Mouse (Mus musculus) lung, embryonic 15.5 days (tissue): ENCODE measurements at regions not wholly inside any gene's neighbourhood (a gene's known extent, or its start where the extent isn't known, plus 50 kb on each side); places are given as distances from the start of the nearest gene placed in this dataset.

Source experiments
- ATAC-seq: fragments of 200-750 bp; cut with Nextera tagmentation; 2 replicates; pipeline ENCODE4 v1.8.0; 2017; ENCODE audit warnings: moderate number of reproducible peaks, borderline replicate concordance; ENCODE audit not compliant: low FRiP score, low TSS enrichment; ENCODE audit errors: extremely low read depth
- H3K27ac ChIP-seq: fragments of 300-500 bp; sonication (generic); 2 replicates; pipeline ENCODE4 v1.5.1; 2015; ENCODE audit warnings: moderate library complexity, mild to moderate bottlenecking, inconsistent platforms
- H3K27me3 ChIP-seq: fragments of 300-500 bp; sonication (generic); 2 replicates; pipeline ENCODE4 v1.6.1; 2015; ENCODE audit warnings: inconsistent platforms
- H3K36me3 ChIP-seq: fragments of 300-500 bp; sonication (generic); 2 replicates; pipeline ENCODE4 v1.6.1; 2015; ENCODE audit warnings: inconsistent platforms
- H3K4me1 ChIP-seq: fragments of 300-500 bp; sonication (generic); 2 replicates; pipeline ENCODE4 v1.6.1; 2015; ENCODE audit warnings: inconsistent platforms
- H3K4me2 ChIP-seq: fragments of 300-500 bp; sonication (generic); 2 replicates; pipeline ENCODE4 v1.6.1; 2015; ENCODE audit warnings: inconsistent platforms, mild to moderate bottlenecking, moderate library complexity
- H3K4me3 ChIP-seq: fragments of 300-500 bp; sonication (generic); 2 replicates; pipeline ENCODE4 v1.5.1; 2015; ENCODE audit warnings: mild to moderate bottlenecking, inconsistent platforms
- H3K9ac ChIP-seq: fragments of 300-500 bp; sonication (generic); 2 replicates; pipeline ENCODE4 v1.6.1; 2015; ENCODE audit warnings: inconsistent platforms
- H3K9me3 ChIP-seq: fragments of 300-500 bp; sonication (generic); 2 replicates; pipeline ENCODE4 v1.6.1; 2016; ENCODE audit warnings: inconsistent platforms
- WGBS: fragments of 180-500 bp; shearing (Covaris S2); methylation state at CpG from one replicate; pipeline ENCODE4 v1.1.7; 2015; 5-methylcytosine and 5-hydroxymethylcytosine counted together

GRCm38 (mm10) chr10:117443426-117444350 lies 63.9 kb upstream of the Cpsf6 start:
- Histone ChIP-seq H3K9ac (no peak overlapping the region), H3K36me3 (no peaks in the 10 kb centered on the region), H3K27me3 (no peaks in the 10 kb centered on the region), H3K9me3 (no peaks in the 10 kb centered on the region), H3K27ac (no peak overlapping the region), H3K4me2 (no peak overlapping the region), H3K4me3 (no peak overlapping the region), H3K4me1 (no peaks in the 10 kb centered on the region)
- 83% methylated on average over 4 of the region's 4 CpGs for WGBS
- ATAC-seq = no peak

- no peak overlapping the region for H3K4me2 ChIP-seq
- ATAC-seq = no peak
- no peak overlapping the region for H3K27ac ChIP-seq
- H3K9ac ChIP-seq = no peak overlapping the region
- H3K27me3 ChIP-seq = no peaks in the 10 kb centered on the region
- no peaks in the 10 kb centered on the region for H3K9me3 ChIP-seq
- H3K4me1 ChIP-seq = no peaks in the 10 kb centered on the region
- H3K36me3 ChIP-seq = no peaks in the 10 kb centered on the region
- no peak overlapping the region for H3K4me3 ChIP-seq
- WGBS = 85% methylated on average over 17 of the region's 17 CpGs
Observed at GRCm38 (mm10) chr10:117441979-117442803, 62.4 kb upstream of the Cpsf6 start.

- H3K4me3 ChIP-seq = no peak overlapping the region
- no peaks in the 10 kb centered on the region for H3K9me3 ChIP-seq
- whole genome bisulfite sequencing = 45% methylated on average over 24 of the region's 24 CpGs
- no peak overlapping the region for H3K4me2 ChIP-seq
- no peak overlapping the region for H3K27ac ChIP-seq
- peaks cover 7% of the 10 kb centered on the region; the same call in 1 of the 2 replicates for H3K4me1 ChIP-seq
- H3K9ac ChIP-seq = no peak overlapping the region
- H3K36me3 ChIP-seq = no peaks in the 10 kb centered on the region
- peaks cover 1% of the 10 kb centered on the region; the same call in 1 of the 2 replicates for H3K27me3 ChIP-seq
- no peak for ATAC-seq
Observed at GRCm38 (mm10) chr10:117441121-117441978, 61.5 kb upstream of the Cpsf6 start.

GRCm38 (mm10) chr10:117440225-117440976 lies 60.6 kb upstream of the Cpsf6 start:
- peaks cover 16% of the 10 kb centered on the region; the same call in 1 of the 2 replicates for H3K4me1 ChIP-seq
- peaks cover 8% of the 10 kb centered on the region; the same call in 1 of the 2 replicates for H3K27me3 ChIP-seq
- no peak for ATAC-seq
- no peaks in the 10 kb centered on the region for H3K36me3 ChIP-seq
- H3K4me2 ChIP-seq = no peak overlapping the region
- H3K4me3 ChIP-seq = no peak overlapping the region
- H3K9ac ChIP-seq = no peak overlapping the region
- H3K9me3 ChIP-seq = no peaks in the 10 kb centered on the region
- WGBS = 87% methylated on average over 9 of the region's 9 CpGs
- H3K27ac ChIP-seq = no peak overlapping the region

- Histone ChIP-seq H3K27me3 (peaks cover 8% of the 10 kb centered on the region; the same call in 1 of the 2 replicates), H3K36me3 (no peaks in the 10 kb centered on the region), H3K4me1 (peaks cover 24% of the 10 kb centered on the region), H3K27ac (no peak overlapping the region), H3K4me3 (no peak overlapping the region), H3K9ac (no peak overlapping the region), H3K9me3 (no peaks in the 10 kb centered on the region), H3K4me2 (no peak overlapping the region)
- WGBS = 96% methylated on average over 3 of the region's 3 CpGs
- ATAC-seq = no peak
Observed at GRCm38 (mm10) chr10:117439206-117440110, 59.6 kb upstream of the Cpsf6 start.

- Histone ChIP-seq H3K4me3 (no peak overlapping the region), H3K9me3 (no peaks in the 10 kb centered on the region), H3K36me3 (no peaks in the 10 kb centered on the region), H3K27ac (no peak overlapping the region), H3K4me1 (peaks cover 25% of the 10 kb centered on the region), H3K27me3 (peaks cover 8% of the 10 kb centered on the region; the same call in 1 of the 2 replicates), H3K4me2 (no peak overlapping the region), H3K9ac (no peak overlapping the region)
- 93% methylated on average over 3 of the region's 3 CpGs for WGBS
- no peak for ATAC-seq
Observed at GRCm38 (mm10) chr10:117438614-117439193, 58.9 kb upstream of the Cpsf6 start.

GRCm38 (mm10) chr10:117437970-117438369 lies 58.2 kb upstream of the Cpsf6 start:
- H3K4me3 ChIP-seq = no peak overlapping the region
- WGBS = 89% methylated on average over 2 of the region's 2 CpGs
- no peak overlapping the region for H3K4me2 ChIP-seq
- H3K36me3 ChIP-seq = no peaks in the 10 kb centered on the region
- ATAC-seq = no peak
- H3K9me3 ChIP-seq = no peaks in the 10 kb centered on the region
- no peak overlapping the region for H3K9ac ChIP-seq
- no peak overlapping the region for H3K27ac ChIP-seq
- H3K27me3 ChIP-seq = peaks cover 8% of the 10 kb centered on the region; the same call in 1 of the 2 replicates
- H3K4me1 ChIP-seq = peaks cover 25% of the 10 kb centered on the region

GRCm38 (mm10) chr10:117436875-117437715 lies 57.3 kb upstream of the Cpsf6 start:
- Histone ChIP-seq H3K4me3 (no peak overlapping the region), H3K36me3 (no peaks in the 10 kb centered on the region), H3K9me3 (no peaks in the 10 kb centered on the region), H3K4me1 (peaks cover 25% of the 10 kb centered on the region), H3K27ac (no peak overlapping the region), H3K4me2 (peak overlapping the region; percentile 39; the same call in 1 of the 2 replicates), H3K9ac (no peak overlapping the region), H3K27me3 (peaks cover 8% of the 10 kb centered on the region; the same call in 1 of the 2 replicates)
- no peak for ATAC-seq
- 35% methylated on average over 27 of the region's 27 CpGs for WGBS

- no peaks in the 10 kb centered on the region for H3K36me3 ChIP-seq
- no peak overlapping the region for H3K9ac ChIP-seq
- ATAC-seq = no peak
- peaks cover 25% of the 10 kb centered on the region for H3K4me1 ChIP-seq
- H3K4me3 ChIP-seq = no peak overlapping the region
- no peak overlapping the region for H3K27ac ChIP-seq
- no peaks in the 10 kb centered on the region for H3K9me3 ChIP-seq
- 52% methylated on average over 8 of the region's 8 CpGs for WGBS
- H3K27me3 ChIP-seq = peaks cover 8% of the 10 kb centered on the region; the same call in 1 of the 2 replicates
- no peak overlapping the region for H3K4me2 ChIP-seq
Observed at GRCm38 (mm10) chr10:117436308-117436874, 56.6 kb upstream of the Cpsf6 start.
